Mouse (Mus musculus) midbrain, postnatal 0 days (tissue): ENCODE measurements around the gene Stx6. TPM values are rescaled to one million over a fixed set of nuclear protein-coding genes. Genes with fewer than 3 reads are reported as not detected.

Experiments used
- ATAC-seq: fragments of 200-750 bp; cut with Nextera tagmentation; 2 replicates; pipeline ENCODE4 v1.8.0; 2017; ENCODE audit warnings: moderate number of reproducible peaks, mild to moderate bottlenecking, moderate TSS enrichment, moderate library complexity; ENCODE audit not compliant: low FRiP score
- DNase-seq: peaks from one replicate; pipeline ENCODE4 v3.0.0-alpha.2; 2015; ENCODE audit warnings: low spot score
- H3K27ac ChIP-seq: fragments of 300-500 bp; sonication (generic); 2 replicates; pipeline ENCODE4 v1.5.1; 2014; ENCODE audit warnings: low read depth, mild to moderate bottlenecking, low read length, mixed read lengths
- H3K27me3 ChIP-seq: fragments of 300-500 bp; sonication (generic); 2 replicates; pipeline ENCODE4 v1.6.1; 2014; ENCODE audit warnings: low read length, control low read depth, mixed read lengths; ENCODE audit not compliant: insufficient read depth
- H3K36me3 ChIP-seq: fragments of 300-500 bp; sonication (generic); 2 replicates; pipeline ENCODE4 v1.6.1; 2014; ENCODE audit warnings: low read length, control low read depth, mixed read lengths; ENCODE audit not compliant: insufficient read depth
- H3K4me1 ChIP-seq: fragments of 300-500 bp; sonication (generic); 2 replicates; pipeline ENCODE4 v1.6.1; 2014; ENCODE audit warnings: mild to moderate bottlenecking, control low read depth, antibody characterized with exemption, low read length, mixed read lengths; ENCODE audit not compliant: insufficient read depth
- H3K4me2 ChIP-seq: fragments of 300-500 bp; sonication (generic); 2 replicates; pipeline ENCODE4 v1.6.1; 2014; ENCODE audit warnings: low read depth, mild to moderate bottlenecking, low read length, mixed read lengths; ENCODE audit not compliant: poor library complexity, severe bottlenecking
- H3K4me3 ChIP-seq: fragments of 300-500 bp; sonication (generic); 2 replicates; pipeline ENCODE4 v1.5.1; 2014; ENCODE audit warnings: low read depth, mild to moderate bottlenecking, low read length, moderate library complexity
- H3K9ac ChIP-seq: fragments of 300-500 bp; sonication (generic); replicated peaks from 2 replicates; pipeline ENCODE4 v1.6.1; 2014; ENCODE audit warnings: mild to moderate bottlenecking, low read length, moderate library complexity, mixed read lengths; ENCODE audit not compliant: poor library complexity, severe bottlenecking
- H3K9me3 ChIP-seq: fragments of 300-500 bp; sonication (generic); 2 replicates; pipeline ENCODE4 v1.6.1; 2016; ENCODE audit warnings: low read length, control low read depth
- CTCF ChIP-seq: IDR thresholded peaks from 2 replicates; pipeline ENCODE4 v1.5.1; 2016; ENCODE audit warnings: antibody characterized with exemption, mild to moderate bottlenecking
- WGBS: fragments of 180-500 bp; shearing (Covaris S2); extraction: QIAGEN DNeasy Blood & Tissue Kit; methylation state at CpG from one replicate; pipeline ENCODE4 v1.1.7; 2014; 5-methylcytosine and 5-hydroxymethylcytosine counted together
- polyA plus RNA-seq: library from polyadenylated mRNA; unstranded; fragments of >200 nt; fragmentation: Nextera tagmentation; extraction: Ambion mirVana; gene quantifications from 2 replicates; pipeline ENCODE4 v1.2.1, GENCODE M21; 2015
- total RNA-seq: library from RNA; depleted of rRNA; stranded (reverse); fragments of >200 nt; gene quantifications from 2 replicates; pipeline ENCODE4 v1.2.3, GENCODE M21; 2014

Stx6 gene
- total and polyA plus RNA-seq, 2 experiments from 2014 or later: 81.8 to 86.8 TPM

GRCm38 (mm10) chr1:155247441-155247840 lies 88.9 kb downstream of the Stx6 start:
- DNase-seq: no peak
- Histone ChIP-seq H3K4me1 (no peaks in the 10 kb centered on the region), H3K27ac (no peak overlapping the region), H3K4me2 (no peak overlapping the region), H3K9me3 (no peaks in the 10 kb centered on the region), H3K36me3 (no peaks in the 10 kb centered on the region), H3K9ac (no peak overlapping the region), H3K27me3 (peaks cover 14% of the 10 kb centered on the region; the same call in 1 of the 2 replicates), H3K4me3 (no peak overlapping the region)
- WGBS: 51% methylated on average over 5 of the region's 5 CpGs
- no peak for ATAC-seq
- no peak for TF ChIP-seq CTCF

GRCm38 (mm10) chr1:155248041-155248440 lies 89.5 kb downstream of the Stx6 start:
- H3K36me3 ChIP-seq: no peaks in the 10 kb centered on the region
- H3K4me3 ChIP-seq: no peak overlapping the region
- no peak overlapping the region for H3K9ac ChIP-seq
- no peak for TF ChIP-seq CTCF
- H3K27me3 ChIP-seq: peaks cover 14% of the 10 kb centered on the region; the same call in 1 of the 2 replicates
- WGBS: 83% methylated on average over 5 of the region's 5 CpGs
- no peak overlapping the region for H3K4me2 ChIP-seq
- DNase-seq: no peak
- H3K9me3 ChIP-seq: no peaks in the 10 kb centered on the region
- no peaks in the 10 kb centered on the region for H3K4me1 ChIP-seq
- no peak overlapping the region for H3K27ac ChIP-seq
- no peak for ATAC-seq

GRCm38 (mm10) chr1:155249896-155250295 lies 91.4 kb downstream of the Stx6 start:
- Histone ChIP-seq H3K9me3 (no peaks in the 10 kb centered on the region), H3K4me3 (no peak overlapping the region), H3K4me1 (no peaks in the 10 kb centered on the region), H3K9ac (no peak overlapping the region), H3K36me3 (no peaks in the 10 kb centered on the region), H3K27me3 (peaks cover 9% of the 10 kb centered on the region; the same call in 1 of the 2 replicates), H3K27ac (no peak overlapping the region), H3K4me2 (no peak overlapping the region)
- no peak for TF ChIP-seq CTCF
- ATAC-seq: no peak
- DNase-seq: no peak
- WGBS: 36% methylated on average over 5 of the region's 5 CpGs

GRCm38 (mm10) chr1:155250531-155251135 lies 92.1 kb downstream of the Stx6 start:
- Histone ChIP-seq H3K9me3 (no peaks in the 10 kb centered on the region), H3K4me2 (no peak overlapping the region), H3K9ac (no peak overlapping the region), H3K27ac (no peak overlapping the region), H3K36me3 (no peaks in the 10 kb centered on the region), H3K4me1 (no peaks in the 10 kb centered on the region), H3K27me3 (0 out of 2 replicates have a peak, but pooled peaks cover 1% of the 10 kb centered on the region), H3K4me3 (no peak overlapping the region)
- DNase-seq (no peak), ATAC-seq (no peak)
- TF ChIP-seq CTCF: no peak
- 43% methylated on average over 4 of the region's 4 CpGs for WGBS

GRCm38 (mm10) chr1:155251596-155251995 lies 93.1 kb downstream of the Stx6 start:
- no peaks in the 10 kb centered on the region for H3K27me3 ChIP-seq
- no peak for ATAC-seq
- 77% methylated on average over 5 of the region's 5 CpGs for WGBS
- no peaks in the 10 kb centered on the region for H3K9me3 ChIP-seq
- no peak overlapping the region for H3K9ac ChIP-seq
- DNase-seq: no peak
- H3K36me3 ChIP-seq: no peaks in the 10 kb centered on the region
- no peak overlapping the region for H3K4me3 ChIP-seq
- no peak overlapping the region for H3K4me2 ChIP-seq
- no peak for TF ChIP-seq CTCF
- no peak overlapping the region for H3K27ac ChIP-seq
- H3K4me1 ChIP-seq: no peaks in the 10 kb centered on the region

GRCm38 (mm10) chr1:155252631-155253121 lies 94.2 kb downstream of the Stx6 start:
- Histone ChIP-seq H3K4me1 (no peaks in the 10 kb centered on the region), H3K4me2 (no peak overlapping the region), H3K4me3 (no peak overlapping the region), H3K9me3 (no peaks in the 10 kb centered on the region), H3K27ac (no peak overlapping the region), H3K9ac (no peak overlapping the region), H3K36me3 (no peaks in the 10 kb centered on the region), H3K27me3 (no peaks in the 10 kb centered on the region)
- 47% methylated on average over 6 of the region's 6 CpGs for WGBS
- ATAC-seq: no peak
- DNase-seq: no peak
- no peak for TF ChIP-seq CTCF
